Mouse (Mus musculus) spleen, postnatal 0 days (tissue): ENCODE measurements around the gene Fus. TPM values are rescaled to one million over a fixed set of nuclear protein-coding genes. Genes with fewer than 3 reads are reported as not detected.

Source experiments
- polyA plus RNA-seq: library from polyadenylated mRNA; unstranded; fragments of >200 nt; fragmentation: Nextera tagmentation; extraction: Ambion mirVana; gene quantifications from 2 replicates; pipeline ENCODE4 v1.2.1, GENCODE M21; 2015

Gene Fus
- polyA plus RNA-seq, result 194 and 202 TPM in 2 replicates

GRCm38 (mm10) chr7:127967004-127967921, at the start of gene Fus:
TSS of gene Fus (plus strand) at chr7:127967457.

GRCm38 (mm10) chr7:127929923-127930322, 37.3 kb upstream of the Fus start, which contains the start of gene Prss8:
TSS of gene Prss8 (minus strand) at chr7:127930104.

GRCm38 (mm10) chr7:127946470-127947023, 20.7 kb upstream of the Fus start, which contains the start of gene Prss36:
TSS of gene Prss36 (minus strand) at chr7:127946725.

GRCm38 (mm10) chr7:127993341-127993977, 26.2 kb downstream of the Fus start, which contains the start of gene Pycard:
TSS of gene Pycard (minus strand) at chr7:127993867.

DNA sequence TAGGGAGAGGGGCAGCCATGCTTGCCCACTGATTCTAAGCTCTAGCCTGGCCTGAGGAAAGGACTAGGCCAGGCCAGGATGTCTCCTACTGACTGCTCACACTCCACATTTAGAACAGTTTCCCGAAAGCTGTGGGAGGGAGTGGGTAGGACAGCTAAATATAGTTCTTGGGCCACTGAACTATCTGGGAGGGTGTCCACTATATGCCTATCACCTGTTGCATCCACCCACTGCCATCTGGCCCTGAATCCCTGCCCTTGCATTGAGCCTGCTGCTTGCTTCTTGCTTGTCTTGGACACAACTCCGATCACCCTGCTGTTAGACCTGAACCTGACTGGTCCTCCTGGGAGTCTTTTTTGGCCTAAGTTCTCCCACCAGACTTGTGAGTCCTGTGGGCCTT, 36.4 kb downstream of the Fus start, which contains the start of gene Trim72:
TSS of gene Trim72 (plus strand) at position 262 of the 400 bp plus-strand sequence.

Other genes starting within 250 kb of the Fus start
- gene Ctf2, start 235.3 kb upstream of the Fus start, polyA plus RNA-seq, result 0.15 and 0.26 TPM in 2 replicates
- 4.8 and 4.9 TPM in 2 replicates for gene Fbxl19, start 222.9 kb upstream of the Fus start, polyA plus RNA-seq
- 14.0 and 17.9 TPM in 2 replicates for gene Orai3, start 197.6 kb upstream of the Fus start, polyA plus RNA-seq
- 13.0 and 14.9 TPM in 2 replicates for gene Setd1a, start 190.8 kb upstream of the Fus start, polyA plus RNA-seq
- gene Gm49388, start 181.8 kb upstream of the Fus start, polyA plus RNA-seq, result not detected in 2 replicates
- gene Hsd3b7, start 166.9 kb upstream of the Fus start, polyA plus RNA-seq, result 15.4 and 17.9 TPM in 2 replicates
- gene Stx4a, start 143.2 kb upstream of the Fus start, polyA plus RNA-seq, result 31.5 and 36.4 TPM in 2 replicates
- gene Stx1b, start 142.9 kb upstream of the Fus start, polyA plus RNA-seq, result 0.32 and 0.75 TPM in 2 replicates
- gene Zfp646, start 91.2 kb upstream of the Fus start, polyA plus RNA-seq, result 5.7 and 5.9 TPM in 2 replicates
- 10.2 and 10.5 TPM in 2 replicates for gene Zfp668, start 90.6 kb upstream of the Fus start, polyA plus RNA-seq
- 0.21 and 0.31 TPM in 2 replicates for gene Prss53, start 76.5 kb upstream of the Fus start, polyA plus RNA-seq
- not detected in 2 replicates for gene Gm21974, start 72.0 kb upstream of the Fus start, polyA plus RNA-seq
- gene Vkorc1, start 71.8 kb upstream of the Fus start, polyA plus RNA-seq, result 66.3 and 74.3 TPM in 2 replicates
- gene Bckdk, start 63.4 kb upstream of the Fus start, polyA plus RNA-seq, result 70.9 and 73.8 TPM in 2 replicates
- gene Kat8, start 54.9 kb upstream of the Fus start, polyA plus RNA-seq, result 19.3 and 20.4 TPM in 2 replicates
- gene Prss8, start 37.4 kb upstream of the Fus start, polyA plus RNA-seq, result 0.52 and 0.64 TPM in 2 replicates
- 1.9 TPM in 2 replicates for gene Prss36, start 20.7 kb upstream of the Fus start, polyA plus RNA-seq
- 59.4 and 76.0 TPM in 2 replicates for gene Pycard, start 26.4 kb downstream of the Fus start, polyA plus RNA-seq
- gene Trim72, start 36.5 kb downstream of the Fus start, polyA plus RNA-seq, result not detected in 2 replicates
- 18.0 and 24.5 TPM in 2 replicates for gene Itgam, start 95.2 kb downstream of the Fus start, polyA plus RNA-seq
- gene Gm49368, start 95.2 kb downstream of the Fus start, polyA plus RNA-seq, result 0.92 and 0.96 TPM in 2 replicates
- 1.8 and 2.1 TPM in 2 replicates for gene Itgax, start 162.1 kb downstream of the Fus start, polyA plus RNA-seq
- 3.9 and 5.6 TPM in 2 replicates for gene Itgad, start 186.9 kb downstream of the Fus start, polyA plus RNA-seq
- gene Cox6a2, start 238.9 kb downstream of the Fus start, polyA plus RNA-seq, result 0.88 and 1.3 TPM in 2 replicates